Mouse (Mus musculus) adrenal gland, postnatal 0 days (tissue): ENCODE results near the gene Ankle2. TPM values are rescaled to one million over a fixed set of nuclear protein-coding genes. Genes with fewer than 3 reads are reported as not detected.

ENCODE experiments used
- polyA plus RNA-seq: library from polyadenylated mRNA; unstranded; fragments of >200 nt; fragmentation: Nextera tagmentation; extraction: Ambion mirVana; gene quantifications from 2 replicates; pipeline ENCODE4 v1.2.1, GENCODE M21; 2015

Ankle2 gene
- polyA plus RNA-seq, result 14.0 and 21.3 TPM in 2 replicates

DNA sequence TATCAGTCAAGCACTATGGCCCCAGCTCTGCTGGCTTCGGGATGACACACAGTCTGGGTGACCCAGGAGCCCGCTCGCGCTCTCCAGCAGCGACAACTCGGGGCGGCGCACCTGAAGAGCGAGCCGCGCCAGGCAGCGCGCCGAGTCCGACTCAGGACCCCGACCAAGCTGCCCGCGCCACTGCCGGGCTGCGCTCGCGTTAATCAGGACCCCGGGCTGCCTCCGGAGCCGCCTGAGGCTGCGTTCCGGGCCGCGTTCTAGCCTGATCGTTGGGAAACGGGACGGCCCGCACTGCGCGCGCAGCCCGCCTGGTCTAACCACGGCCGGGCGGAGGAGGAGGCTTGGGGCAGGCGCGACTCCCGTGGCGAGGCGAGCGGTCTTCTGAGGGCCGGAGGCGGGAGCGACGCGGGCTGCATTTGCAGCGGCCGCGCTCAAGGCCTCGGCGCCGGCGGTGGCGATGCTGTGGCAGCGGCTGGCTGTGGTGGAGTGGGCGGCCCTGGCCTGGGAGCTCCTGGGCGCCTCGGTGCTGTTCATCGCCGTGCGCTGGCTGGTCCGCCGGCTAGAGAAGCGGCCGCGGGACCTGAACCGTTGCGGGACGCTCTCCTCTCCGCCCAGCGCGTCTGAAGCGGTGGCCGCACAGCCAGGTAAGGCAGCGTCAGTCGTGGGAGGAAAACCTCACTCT lies at the start of gene Ankle2:
Gene Ankle2 (plus strand): TSS at position 225 of the 682 bp plus-strand sequence.

DNA sequence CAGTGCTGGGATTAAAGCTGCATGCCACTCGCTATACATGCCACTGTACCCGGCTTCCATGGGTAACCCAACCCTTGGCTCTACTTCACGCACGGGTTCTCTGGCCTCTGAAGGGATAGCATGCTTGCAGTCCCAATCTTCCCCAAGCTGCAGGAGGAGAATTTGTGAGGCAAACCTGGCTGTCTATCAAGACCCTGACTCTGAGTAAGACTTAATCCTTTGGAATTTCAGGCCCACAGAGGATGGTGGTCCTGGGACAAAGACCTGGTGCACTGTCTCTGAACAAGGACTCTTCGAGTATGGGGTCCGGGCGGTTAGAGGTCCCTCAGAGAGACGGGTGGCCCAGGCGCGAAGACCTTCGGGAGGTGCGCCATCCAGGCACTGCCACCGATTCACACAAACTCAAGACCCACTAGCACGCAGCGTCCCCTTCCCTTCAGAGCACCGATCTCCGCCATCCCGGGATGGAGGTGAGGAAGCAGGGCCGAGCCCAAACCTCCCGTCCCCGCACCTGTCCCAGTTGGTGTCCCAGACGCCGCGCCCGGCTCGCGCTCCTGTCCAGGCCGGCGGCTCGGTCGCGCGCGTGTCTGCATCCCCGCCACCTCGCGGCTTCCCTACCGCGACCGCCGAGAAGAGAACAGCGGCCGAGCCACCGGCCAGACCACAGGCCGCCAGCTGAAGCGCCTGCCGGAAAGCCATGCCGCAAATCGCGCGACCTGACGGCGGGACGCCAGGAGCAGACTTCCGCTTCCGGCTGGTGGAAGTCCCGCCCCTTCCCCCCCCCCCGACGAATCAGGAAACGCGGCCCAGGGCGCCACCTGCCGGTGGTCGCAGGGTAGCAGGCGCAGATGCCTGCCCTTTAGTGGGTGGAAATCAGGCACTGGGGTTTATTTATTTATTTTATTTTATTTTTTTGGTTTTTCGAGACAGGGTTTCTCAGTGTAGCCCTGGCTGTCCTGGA lies 38.6 kb downstream of the Ankle2 start, which contains the start of gene Pgam5:
Gene Pgam5 (minus strand): TSS at position 773 of the 961 bp plus-strand sequence.

DNA sequence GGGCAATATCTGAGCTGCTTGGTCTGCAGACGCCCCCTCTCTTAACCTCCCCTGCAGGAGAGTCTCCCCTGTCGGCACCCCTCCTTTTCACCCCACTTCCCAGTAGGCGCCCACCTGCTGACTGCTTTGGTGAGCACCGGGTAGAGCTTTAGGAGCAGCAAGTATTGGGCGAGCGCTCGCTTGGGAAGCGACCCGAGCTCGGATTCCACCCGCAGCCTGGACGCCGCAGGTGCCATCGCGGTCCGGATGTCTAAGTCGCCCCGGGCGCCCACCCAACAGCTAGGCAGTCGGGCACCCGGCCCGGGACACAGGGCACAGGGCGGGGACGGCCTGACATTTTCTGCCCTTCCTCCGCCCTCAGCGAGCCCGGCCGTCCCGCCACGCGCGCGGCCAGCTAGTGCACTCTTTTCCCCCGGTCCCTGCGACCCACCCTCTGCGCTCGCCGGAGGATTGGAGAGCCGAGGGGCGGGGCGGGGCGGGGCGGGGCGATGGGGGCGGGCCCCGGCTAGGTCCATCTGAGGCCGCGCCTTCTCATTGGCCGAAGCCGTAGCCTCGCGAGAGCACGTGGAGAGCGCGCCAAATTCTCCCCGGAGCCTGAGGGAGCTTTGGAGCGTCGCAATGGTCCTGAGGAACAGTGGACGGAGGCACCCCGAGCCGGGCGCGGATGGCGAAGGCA lies 55.1 kb downstream of the Ankle2 start, which contains the start of the genes Pxmp2 and Pole:
Gene Pxmp2 (minus strand): TSS at position 417 of the 676 bp plus-strand sequence.
Gene Pole (plus strand): TSS at position 537 of the 676 bp plus-strand sequence.

Other genes with a start within 250 kb of the Ankle2 start
- gene Zfp932, start 234.5 kb upstream of the Ankle2 start, polyA plus RNA-seq, result 21.8 and 36.8 TPM in 2 replicates
- gene Gm17655, start 158.5 kb upstream of the Ankle2 start, polyA plus RNA-seq, result 2.0 and 2.4 TPM in 2 replicates
- gene Gm35315, start 136.6 kb upstream of the Ankle2 start, polyA plus RNA-seq, result 0.25 and 0.29 TPM in 2 replicates
- gene Plcxd1, start 131.0 kb upstream of the Ankle2 start, polyA plus RNA-seq, result 0.44 and 0.55 TPM in 2 replicates
- 29.5 and 29.6 TPM in 2 replicates for gene Gtpbp6, start 122.8 kb upstream of the Ankle2 start, polyA plus RNA-seq
- 5.5 and 5.9 TPM in 2 replicates for gene Zfp605, start 120.9 kb upstream of the Ankle2 start, polyA plus RNA-seq
- gene Chfr, start 95.2 kb upstream of the Ankle2 start, polyA plus RNA-seq, result 20.8 and 26.0 TPM in 2 replicates
- gene Golga3, start 54.3 kb upstream of the Ankle2 start, polyA plus RNA-seq, result 7.2 and 10.8 TPM in 2 replicates
- 33.5 and 48.6 TPM in 2 replicates for gene Pgam5, start 38.9 kb downstream of the Ankle2 start, polyA plus RNA-seq
- gene Pxmp2, start 55.2 kb downstream of the Ankle2 start, polyA plus RNA-seq, result 10.4 and 11.8 TPM in 2 replicates
- 5.2 and 6.4 TPM in 2 replicates for gene Pole, start 55.3 kb downstream of the Ankle2 start, polyA plus RNA-seq
- 0.35 and 1.1 TPM in 2 replicates for gene P2rx2, start 112.2 kb downstream of the Ankle2 start, polyA plus RNA-seq
- not detected in 2 replicates for gene Lrcol1, start 113.7 kb downstream of the Ankle2 start, polyA plus RNA-seq
- 16.6 and 18.3 TPM in 2 replicates for gene Fbrsl1, start 217.5 kb downstream of the Ankle2 start, polyA plus RNA-seq